In the genomic region with DNA sequence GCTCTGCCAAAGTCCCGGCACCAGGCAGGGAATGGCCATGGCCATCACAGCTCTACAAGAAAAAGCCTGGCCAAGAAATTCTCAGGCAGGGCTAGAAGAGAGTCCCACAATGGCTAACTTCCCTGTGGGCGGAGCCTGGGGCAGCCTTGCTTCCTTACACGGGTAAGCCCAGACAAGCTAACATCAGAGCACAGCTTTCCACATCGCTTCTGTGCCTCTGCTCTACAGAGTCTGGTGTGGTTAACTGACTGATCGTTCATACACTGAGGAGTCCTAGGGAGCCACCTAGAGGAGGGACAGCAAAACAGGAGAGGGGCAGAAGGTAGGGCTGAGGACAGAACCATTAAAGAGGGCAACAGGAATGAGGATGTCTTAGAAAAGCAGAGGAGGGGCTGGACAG, we compare ENCODE assay signal across 1 mouse cellular context.
TF ChIP-seq lines count a peak whose summit lies in the region.

No protein-coding gene starts in this region.

TF ChIP-seq in CH12.LX, 34 proteins besides CTCF, POLR2A, EP300 and RAD21 (continued from another document):
- no peak for TF ChIP-seq E2F4 (IDR thresholded peaks at IDR 0.05; ENCODE audit: insufficient replicate concordance, low read depth, low read length)
- no peak for TF ChIP-seq KAT2A (IDR thresholded peaks at IDR 0.05; ENCODE audit: insufficient replicate concordance, low read length)
- TF ChIP-seq ETS1 (conservative IDR thresholded peaks at IDR 0.05; ENCODE audit: low read depth, low read length), result 0 out of 2 replicates have a peak, but pooled peaks have one; percentile 6
- no peak for TF ChIP-seq USF1 (IDR thresholded peaks at IDR 0.05; ENCODE audit: low read depth, low read length)
- TF ChIP-seq NRF1 (IDR thresholded peaks at IDR 0.05; ENCODE audit: low read depth, low read length), result peak; percentile 17; the same call in 1 of the 2 replicates
- no peak; the same call in 1 of the 2 replicates for TF ChIP-seq MAX (IDR thresholded peaks at IDR 0.05; ENCODE audit: low read length)
- TF ChIP-seq ZKSCAN1 (IDR thresholded peaks at IDR 0.05; ENCODE audit: borderline replicate concordance, low read depth, low read length), result no peak
- TF ChIP-seq NELFE (IDR thresholded peaks at IDR 0.05; ENCODE audit: low read depth, low read length), result no peak
- peak; percentile 96 for TF ChIP-seq SMC3 (IDR thresholded peaks at IDR 0.05; ENCODE audit: low read depth, low read length)
- no peak for TF ChIP-seq ZMIZ1 (IDR thresholded peaks at IDR 0.05; ENCODE audit: low read depth, low read length)
- TF ChIP-seq CHD2 (IDR thresholded peaks at IDR 0.05; ENCODE audit: low read length), result no peak
- TF ChIP-seq JUND (conservative IDR thresholded peaks at IDR 0.05; ENCODE audit: low read depth, low read length), result no peak
- TF ChIP-seq HCFC1 (IDR thresholded peaks at IDR 0.05; ENCODE audit: low read depth, low read length), result no peak; the same call in 1 of the 2 replicates
- no peak for TF ChIP-seq CHD1 (IDR thresholded peaks at IDR 0.05; ENCODE audit: low read depth, low read length)
- no peak for TF ChIP-seq PAX5 (IDR thresholded peaks at IDR 0.05; ENCODE audit: low read length)
- TF ChIP-seq MXI1 (IDR thresholded peaks at IDR 0.05; ENCODE audit: low read depth, low read length), result peak; percentile 48; the same call in 1 of the 2 replicates
- TF ChIP-seq MYC (IDR thresholded peaks at IDR 0.05; ENCODE audit: low read depth, low read length), result no peak; the same call in 1 of the 2 replicates
- TF ChIP-seq ELF1 (IDR thresholded peaks at IDR 0.05; ENCODE audit: low read depth, low read length), result peak; percentile 79
- TF ChIP-seq JUN (IDR thresholded peaks at IDR 0.05; ENCODE audit: insufficient read depth, low read depth, low read length), result no peak
- TF ChIP-seq SIN3A (IDR thresholded peaks at IDR 0.05; ENCODE audit: low read length), result peak; percentile 54; the same call in 1 of the 2 replicates
- 0 out of 2 replicates have a peak, but pooled peaks have one; percentile 15 for TF ChIP-seq TBP (conservative IDR thresholded peaks at IDR 0.05; ENCODE audit: low read depth, low read length)
- TF ChIP-seq RCOR1 (conservative IDR thresholded peaks at IDR 0.05; ENCODE audit: low read depth, low read length), result no peak
TF ChIP-seq in CH12.LX: peak in this region for 11.
